Mouse (Mus musculus) myocyte (in vitro differentiated cells): ENCODE measurements around the gene Foxl1.

Experiments used
- CEBPB ChIP-seq: IDR thresholded peaks from 2 replicates; pipeline ENCODE4 v1.6.1; 2011; ENCODE audit warnings: mild to moderate bottlenecking, moderate library complexity; ENCODE audit not compliant: poor library complexity, insufficient read depth, severe bottlenecking
- E2F4 ChIP-seq: IDR thresholded peaks from one replicate; pipeline ENCODE4 v1.6.1; 2011; ENCODE audit warnings: mild to moderate bottlenecking, control low read depth, moderate library complexity; ENCODE audit not compliant: insufficient read depth
- MAX ChIP-seq: IDR thresholded peaks from one replicate; pipeline ENCODE4 v1.6.1; 2011; ENCODE audit warnings: low read depth, mild to moderate bottlenecking, control low read depth
- MYOD1 ChIP-seq, 3 experiments: IDR thresholded peaks; one replicate each; pipeline ENCODE4 v1.6.1; 2011; ENCODE audit warnings: control low read depth in 2 of 3, low read depth in 2 of 3, mild to moderate bottlenecking in 2 of 3, moderate library complexity in 1 of 3; ENCODE audit not compliant: insufficient read length in 2 of 3, control insufficient read depth in 1 of 3
- POLR2A ChIP-seq: IDR thresholded peaks from one replicate; pipeline ENCODE4 v1.6.1; 2011; ENCODE audit warnings: low read depth, mild to moderate bottlenecking, control low read depth, moderate library complexity; ENCODE audit not compliant: insufficient read length
- POLR2AphosphoS2 ChIP-seq: IDR thresholded peaks from one replicate; pipeline ENCODE4 v1.6.1; 2011; ENCODE audit warnings: low read depth, control low read depth; ENCODE audit not compliant: insufficient read length
- SRF ChIP-seq: IDR thresholded peaks from one replicate; pipeline ENCODE4 v1.6.1; 2011; ENCODE audit warnings: low read depth; ENCODE audit not compliant: control insufficient read depth, insufficient read length
- TCF12 ChIP-seq: IDR thresholded peaks from one replicate; pipeline ENCODE4 v1.6.1; 2011; ENCODE audit warnings: mild to moderate bottlenecking, control low read depth; ENCODE audit not compliant: poor library complexity, insufficient read depth, severe bottlenecking
- USF1 ChIP-seq: IDR thresholded peaks from one replicate; pipeline ENCODE4 v1.6.1; 2011; ENCODE audit warnings: low read depth, mild to moderate bottlenecking, control low read depth, moderate library complexity

DNA sequence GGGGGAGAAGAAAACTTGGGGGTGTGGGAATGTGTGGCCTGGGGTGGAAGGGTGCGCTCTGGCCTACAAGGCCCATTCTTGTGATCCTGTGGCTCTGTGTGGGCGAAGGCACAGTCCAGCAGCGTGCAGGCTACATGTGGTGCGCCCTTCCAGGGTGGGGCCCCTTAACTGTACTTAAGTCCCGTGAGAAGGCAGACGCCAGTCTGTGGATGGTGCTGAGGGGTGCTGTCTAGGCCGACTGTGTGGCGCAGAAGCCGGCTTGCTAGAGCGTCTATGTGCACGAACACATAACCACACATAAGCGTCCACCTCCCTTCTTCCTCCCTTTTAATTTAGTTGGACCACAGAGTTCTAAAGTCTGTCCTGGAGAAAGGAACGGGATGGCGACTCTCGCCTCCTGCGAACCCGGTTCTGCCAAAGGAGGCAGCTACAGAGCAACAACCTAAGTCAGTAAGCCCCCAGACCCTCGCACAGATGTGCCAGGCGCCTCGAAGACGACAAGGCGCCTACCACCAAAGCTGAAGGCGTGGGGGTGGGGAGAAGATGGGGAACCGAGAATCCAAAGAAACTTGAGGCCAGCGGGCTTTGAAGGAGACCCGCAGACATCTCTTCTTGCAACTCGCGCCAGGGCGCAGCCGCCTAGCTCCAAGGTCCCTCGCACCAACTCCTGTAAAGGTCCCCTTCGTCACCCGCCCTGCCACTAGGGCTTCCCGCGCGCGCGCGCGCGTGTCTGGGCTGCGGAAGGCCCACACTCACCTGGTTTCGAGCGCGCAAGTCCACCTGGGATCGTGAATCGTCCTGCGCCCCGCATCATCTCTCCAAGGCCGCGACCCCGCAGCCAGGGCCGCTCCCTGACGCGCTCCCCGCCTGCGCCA, 45.3 kb upstream of the Foxl1 start:
- no peak for TF ChIP-seq POLR2A
- TF ChIP-seq MAX: no peak
- no peak for TF ChIP-seq MYOD1 (IDR thresholded peaks at IDR 0.05; ENCODE audit: control insufficient read depth in 1 of 3, insufficient read length in 2 of 3, low read depth in 2 of 3)
- no peak for TF ChIP-seq POLR2AphosphoS2
- TF ChIP-seq E2F4: no peak
- no peak for TF ChIP-seq CEBPB
- no peak for TF ChIP-seq USF1
- no peak for TF ChIP-seq TCF12
- TF ChIP-seq SRF: no peak
